Comparison of ENCODE assay signal across 15 mouse cellular contexts in the genomic region with DNA sequence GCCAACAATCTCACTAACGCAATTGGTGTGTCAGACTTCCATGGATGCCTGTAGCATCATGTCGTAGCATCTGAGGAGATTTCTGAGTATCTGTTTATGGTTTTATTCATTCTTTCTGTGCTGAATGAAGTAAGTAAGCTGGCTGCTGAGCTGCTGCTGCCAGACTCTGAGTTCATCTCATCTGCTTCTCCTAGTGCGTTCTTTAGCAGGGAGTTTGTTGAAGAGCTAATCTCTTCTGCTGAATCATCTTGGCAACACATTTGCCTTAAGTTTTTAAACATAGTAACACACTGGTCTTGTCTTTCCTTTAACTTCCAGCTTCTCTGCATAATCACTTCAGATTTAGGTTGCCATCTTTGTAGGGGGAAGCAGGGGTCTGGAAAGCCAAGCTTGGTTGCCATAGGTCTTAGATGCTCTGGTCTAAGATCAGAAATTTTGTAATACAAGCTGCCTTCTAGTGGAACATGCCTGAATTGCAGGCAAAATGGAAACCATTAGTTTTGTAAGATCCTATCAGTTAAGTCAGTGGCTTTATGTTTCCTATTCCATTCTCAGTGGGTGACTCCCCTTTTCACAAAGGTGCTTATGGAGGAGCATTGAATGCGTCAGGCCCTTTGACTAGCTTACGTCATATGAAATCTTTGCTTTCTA. TPM values are rescaled to one million over a fixed set of nuclear protein-coding genes. Genes with fewer than 3 reads are reported as not detected.
DNase-seq lines count a peak whose midpoint lies in the region; ATAC-seq and TF ChIP-seq lines count a peak whose summit lies in the region.
"Had no signal": no experiment of that assay in that cellular context is flagged by ENCODE, and none has a peak within 500 bp of the region (broad histone marks: within the 10 kb centered on the region; RNA-seq: fewer than 3 reads in every experiment).

No protein-coding gene starts in this region.

- H3K4me1 ChIP-seq in forebrain, postnatal 0 days (ENCODE audit: insufficient read depth) = no peaks in the 10 kb centered on the region
- no peaks in the 10 kb centered on the region for H3K4me1 ChIP-seq in forebrain, embryonic 14.5 days (ENCODE audit: control insufficient read depth, insufficient read depth, low read length)
- no peaks in the 10 kb centered on the region for H3K4me1 ChIP-seq in liver, postnatal 0 days (ENCODE audit: insufficient read depth)
- H3K4me1 ChIP-seq in liver, embryonic 12.5 days = no peaks in the 10 kb centered on the region
- H3K4me1 ChIP-seq in forebrain, embryonic 10.5 days = no peaks in the 10 kb centered on the region

- TF ChIP-seq EP300 in liver, postnatal 0 days (IDR thresholded peaks at IDR 0.05; ENCODE audit: low read depth) = no peak

- H3K9ac ChIP-seq in forebrain, postnatal 0 days = no peak overlapping the region
- no peak overlapping the region for H3K9ac ChIP-seq in forebrain, embryonic 14.5 days (ENCODE audit: low read length)
- no peak overlapping the region for H3K9ac ChIP-seq in liver, postnatal 0 days (replicated peaks)
- H3K9ac ChIP-seq in liver, embryonic 12.5 days = no peak overlapping the region
- H3K9ac ChIP-seq: liver, embryonic 14.5 days had no signal

- ATAC-seq in forebrain, postnatal 0 days = peak; percentile 79
- ATAC-seq in forebrain, embryonic 14.5 days = no peak
- ATAC-seq in liver, postnatal 0 days = no peak
- ATAC-seq in liver, embryonic 12.5 days = no peak
- ATAC-seq in CD4-positive, CD25-positive, alpha-beta regulatory T cell, adult 4 months = peak; percentile 60

- no peaks in the 10 kb centered on the region for H3K27me3 ChIP-seq in forebrain, postnatal 0 days (ENCODE audit: insufficient read depth, low read length)
- H3K27me3 ChIP-seq in forebrain, embryonic 14.5 days (replicated peaks; ENCODE audit: control insufficient read depth, insufficient read depth, low read length) = no peaks in the 10 kb centered on the region
- no peaks in the 10 kb centered on the region for H3K27me3 ChIP-seq in liver, postnatal 0 days (ENCODE audit: insufficient read depth, low read length)
- H3K27me3 ChIP-seq in liver, embryonic 12.5 days (replicated peaks) = no peaks in the 10 kb centered on the region
- H3K27me3 ChIP-seq in forebrain, embryonic 10.5 days (ENCODE audit: poor library complexity, severe bottlenecking) = no peaks in the 10 kb centered on the region

- no peak overlapping the region for H3K4me3 ChIP-seq in forebrain, postnatal 0 days (ENCODE audit: low read depth, low read length)
- no peak overlapping the region for H3K4me3 ChIP-seq in forebrain, embryonic 14.5 days (ENCODE audit: low read depth, low read length)
- H3K4me3 ChIP-seq in liver, postnatal 0 days (ENCODE audit: low read depth, low read length) = no peak overlapping the region
- H3K4me3 ChIP-seq in liver, embryonic 12.5 days = no peak overlapping the region
- H3K4me3 ChIP-seq in forebrain, embryonic 10.5 days = no peak overlapping the region

- H3K9me3 ChIP-seq in forebrain, postnatal 0 days (ENCODE audit: low read length) = no peaks in the 10 kb centered on the region
- H3K9me3 ChIP-seq in forebrain, embryonic 14.5 days (replicated peaks; ENCODE audit: control insufficient read depth, low read length) = no peaks in the 10 kb centered on the region
- peaks cover 4% of the 10 kb centered on the region; the same call in 1 of the 2 replicates for H3K9me3 ChIP-seq in liver, postnatal 0 days (ENCODE audit: low read length)
- no peaks in the 10 kb centered on the region for H3K9me3 ChIP-seq in liver, embryonic 12.5 days (replicated peaks)
- peaks cover 7% of the 10 kb centered on the region for H3K9me3 ChIP-seq in forebrain, embryonic 10.5 days

- 85% methylated on average over 5 of the region's 5 CpGs for WGBS in forebrain, postnatal 0 days
- 96% methylated on average over 5 of the region's 5 CpGs for WGBS in forebrain, embryonic 14.5 days
- WGBS in liver, postnatal 0 days (ENCODE audit: insufficient replicate concordance) = 82% methylated on average over 5 of the region's 5 CpGs
- WGBS in liver, embryonic 12.5 days (ENCODE audit: insufficient replicate concordance) = 85% methylated on average over 5 of the region's 5 CpGs
- WGBS in forebrain, embryonic 10.5 days = 94% methylated on average over 5 of the region's 5 CpGs

- H3K4me2 ChIP-seq in forebrain, postnatal 0 days (ENCODE audit: low read depth) = no peak overlapping the region
- no peak overlapping the region for H3K4me2 ChIP-seq in forebrain, embryonic 14.5 days (ENCODE audit: low read length)
- H3K4me2 ChIP-seq in liver, postnatal 0 days (ENCODE audit: low read depth, low read length) = no peak overlapping the region
- no peak overlapping the region for H3K4me2 ChIP-seq in liver, embryonic 12.5 days

- no peaks in the 10 kb centered on the region for H3K36me3 ChIP-seq in forebrain, postnatal 0 days (ENCODE audit: insufficient read depth)
- no peaks in the 10 kb centered on the region for H3K36me3 ChIP-seq in forebrain, embryonic 14.5 days (ENCODE audit: control insufficient read depth, insufficient read depth, low read length)
- no peaks in the 10 kb centered on the region for H3K36me3 ChIP-seq in liver, postnatal 0 days (replicated peaks; ENCODE audit: insufficient read depth, low read length)
- H3K36me3 ChIP-seq in liver, embryonic 12.5 days = no peaks in the 10 kb centered on the region
- no peaks in the 10 kb centered on the region for H3K36me3 ChIP-seq in forebrain, embryonic 10.5 days (replicated peaks)

- H3K27ac ChIP-seq in forebrain, postnatal 0 days (ENCODE audit: low read depth, low read length) = no peak overlapping the region
- H3K27ac ChIP-seq in forebrain, embryonic 14.5 days (ENCODE audit: low read depth, low read length) = no peak overlapping the region
- H3K27ac ChIP-seq in liver, postnatal 0 days (ENCODE audit: low read depth) = no peak overlapping the region
- no peak overlapping the region for H3K27ac ChIP-seq in liver, embryonic 12.5 days
- H3K27ac ChIP-seq in forebrain, embryonic 10.5 days = no peak overlapping the region
- H3K27ac ChIP-seq: liver, embryonic 14.5 days had no signal

- DNase-seq in forebrain, postnatal 0 days = peak; percentile 26
- no peak for DNase-seq in forebrain, embryonic 14.5 days (ENCODE audit: low spot score)
- DNase-seq in liver, postnatal 0 days = no peak
- peak; percentile 56 for DNase-seq in brain, adult 2 months (ENCODE audit: low read depth, low spot score)
- no peak for DNase-seq in forebrain, embryonic 10.5 days (ENCODE audit: extremely low spot score, low spot score)
- no peak for DNase-seq in neural tube, embryonic 10.5 days (ENCODE audit: extremely low spot score, low spot score)
- DNase-seq: B cell, adult 2 months; cerebellum, adult 18-20 months; embryo, embryonic 11 days; kidney, adult 18-20 months had no signal

- peak; percentile 31 for TF ChIP-seq CTCF in forebrain, postnatal 0 days (IDR thresholded peaks at IDR 0.05; ENCODE audit: low read depth)
- peak; percentile 14; the same call in 1 of the 2 replicates for TF ChIP-seq CTCF in liver, postnatal 0 days (IDR thresholded peaks at IDR 0.05; ENCODE audit: low read depth)

RNA-seq across cellular contexts. Expression of gene Deup1, which starts 18.3 kb away (rescaled TPM):
- total RNA-seq in forebrain, postnatal 0 days (2014; rRNA removed) = 4.7 and 9.8 TPM in 2 replicates
- 3.2 and 4.8 TPM in 2 replicates for polyA plus RNA-seq in forebrain, postnatal 0 days (2015; fragmentation: Nextera tagmentation; extraction: Ambion mirVana)
- polyA plus RNA-seq in forebrain, embryonic 14.5 days (2014; fragmentation: Nextera tagmentation; extraction: Ambion mirVana) = 2.0 and 2.2 TPM in 2 replicates
- polyA plus RNA-seq in liver, postnatal 0 days (2015; fragmentation: Nextera tagmentation; extraction: Ambion mirVana) = 0.13 and 0.17 TPM in 2 replicates
- polyA plus RNA-seq in liver, embryonic 12.5 days (2016; fragmentation: Nextera tagmentation; extraction: Ambion mirVana) = not detected in 2 replicates
- polyA plus RNA-seq in CD4-positive, CD25-positive, alpha-beta regulatory T cell, adult 4 months (2017; shearing (Covaris generic)) = under 1 TPM; 0.17 to 0.20 TPM
- polyA plus RNA-seq in forebrain, embryonic 10.5 days (2016; fragmentation: Nextera tagmentation; extraction: Ambion mirVana) = 1.0 and 1.3 TPM in 2 replicates
- total RNA-seq: hematopoietic stem cell, adult 5-6 weeks; megakaryocyte-erythroid progenitor cell, adult 5-6 weeks had no signal

Comparison
In these comparisons a context has a peak if more than half of its experiments do, and no peak if none do; other contexts are left out.
1. ATAC-seq: peak in forebrain, postnatal 0 days (single experiment) and CD4-positive, CD25-positive, alpha-beta regulatory T cell, adult 4 months (single experiment); none in forebrain, embryonic 14.5 days (single experiment), liver, postnatal 0 days (single experiment) and liver, embryonic 12.5 days (single experiment).
2. DNase-seq: peak in forebrain, postnatal 0 days (single experiment) and brain, adult 2 months (single experiment); none in forebrain, embryonic 14.5 days (single experiment), liver, postnatal 0 days (single experiment), forebrain, embryonic 10.5 days (single experiment) and neural tube, embryonic 10.5 days (single experiment).